Mouse (Mus musculus) urinary bladder, adult 2 months (tissue): ENCODE results near the gene Onecut1. TPM values are rescaled to one million over a fixed set of nuclear protein-coding genes. Genes with fewer than 3 reads are reported as not detected.

Experiments used
- DNase-seq: peaks from one replicate; pipeline ENCODE4 v3.0.0; 2022; ENCODE audit warnings: low spot score
- polyA plus RNA-seq: library from polyadenylated mRNA; depleted of rRNA; stranded (reverse); fragments of >200 nt; gene quantifications from 2 replicates; pipeline ENCODE4 v1.2.3, GENCODE M21; 2012

The Onecut1 gene
- polyA plus RNA-seq, 1 experiment, result not detected

DNA sequence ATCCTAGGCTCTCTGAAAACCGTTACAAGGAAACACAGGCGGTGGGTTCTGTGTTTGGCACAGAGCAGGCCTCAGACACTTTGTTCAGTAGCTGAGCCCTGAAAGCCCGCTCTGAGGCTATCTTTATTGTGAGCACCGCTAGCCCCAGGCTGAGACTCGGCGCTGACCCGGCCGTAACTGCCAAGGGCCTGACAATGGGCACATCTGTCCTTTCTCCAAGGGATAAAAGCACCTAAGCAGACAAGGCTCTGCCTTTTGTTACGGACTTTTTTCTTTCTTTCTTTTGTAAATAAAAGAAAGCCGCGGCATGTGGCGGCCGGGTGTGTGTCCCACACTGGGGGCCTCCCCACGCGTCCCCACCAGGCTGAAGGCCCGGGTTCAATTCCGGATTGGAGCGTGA lies 1.3 kb upstream of the Onecut1 start:
- DNase-seq, result no peak

- no peak for DNase-seq
Measured at GRCm38 (mm10) chr9:74862096-74862780, 517 bp downstream of the Onecut1 start.

- no peak for DNase-seq
Measured at GRCm38 (mm10) chr9:74862783-74863654, 1.3 kb downstream of the Onecut1 start.

DNA sequence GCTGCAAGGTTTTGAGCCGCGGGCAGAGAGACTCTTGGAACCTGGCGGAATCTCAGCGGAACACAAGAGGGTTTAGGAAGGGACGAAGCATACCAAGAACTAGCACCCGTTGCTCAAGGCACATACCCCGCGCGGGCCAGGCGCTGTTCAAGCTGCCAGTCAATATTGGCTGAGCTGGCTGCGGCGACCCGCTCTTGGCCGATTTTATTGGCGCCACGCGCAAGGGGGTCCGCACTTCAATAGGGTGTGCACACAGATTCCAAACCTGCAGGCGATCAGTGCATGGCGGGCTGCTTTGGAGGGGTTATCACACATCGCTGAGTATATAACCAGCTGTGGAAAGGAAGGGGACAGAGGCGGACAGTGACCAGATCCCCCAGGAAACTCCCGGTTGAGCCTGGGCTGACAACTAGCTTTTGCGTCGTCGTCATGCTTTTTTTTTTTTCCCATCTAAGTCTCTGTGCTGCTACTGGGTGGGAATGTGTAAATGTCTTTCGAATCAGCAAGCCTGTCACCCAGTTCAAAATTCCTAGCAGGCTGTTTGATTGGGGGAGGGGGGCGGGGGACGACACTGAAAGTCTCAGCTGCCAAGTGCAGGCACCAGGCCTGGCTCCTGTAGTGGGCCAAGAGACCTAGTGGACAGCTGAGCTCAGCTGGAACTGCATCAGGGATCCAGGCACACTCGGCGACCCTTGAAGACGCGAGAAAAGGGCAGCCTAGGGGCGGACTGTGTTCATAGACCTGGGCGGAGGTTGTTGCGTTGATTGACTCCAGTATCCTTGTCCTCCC lies 2.1 kb downstream of the Onecut1 start:
- DNase-seq, result no peak

DNA sequence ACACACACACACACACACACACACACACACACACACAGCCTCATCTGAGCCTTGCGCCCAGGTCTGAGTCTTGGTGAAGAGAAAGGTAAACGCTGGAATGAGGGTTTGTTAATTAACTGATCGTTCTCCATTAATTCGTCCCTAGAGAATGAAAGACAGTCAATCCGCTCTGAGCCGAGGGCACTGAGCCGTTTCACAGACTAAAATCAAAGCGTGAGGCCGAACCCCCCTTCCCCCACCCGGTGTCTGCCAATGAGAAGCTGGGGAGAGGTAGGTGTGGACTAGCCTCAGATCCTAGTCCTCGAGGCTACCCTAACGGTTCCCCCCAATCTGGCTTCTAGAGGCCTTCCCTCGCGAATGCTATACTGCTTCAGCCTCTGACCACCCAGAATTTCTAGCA lies 2.8 kb downstream of the Onecut1 start:
- DNase-seq, result no peak

GRCm38 (mm10) chr9:74866596-74867313 lies 5.0 kb downstream of the Onecut1 start:
- no peak for DNase-seq

DNA sequence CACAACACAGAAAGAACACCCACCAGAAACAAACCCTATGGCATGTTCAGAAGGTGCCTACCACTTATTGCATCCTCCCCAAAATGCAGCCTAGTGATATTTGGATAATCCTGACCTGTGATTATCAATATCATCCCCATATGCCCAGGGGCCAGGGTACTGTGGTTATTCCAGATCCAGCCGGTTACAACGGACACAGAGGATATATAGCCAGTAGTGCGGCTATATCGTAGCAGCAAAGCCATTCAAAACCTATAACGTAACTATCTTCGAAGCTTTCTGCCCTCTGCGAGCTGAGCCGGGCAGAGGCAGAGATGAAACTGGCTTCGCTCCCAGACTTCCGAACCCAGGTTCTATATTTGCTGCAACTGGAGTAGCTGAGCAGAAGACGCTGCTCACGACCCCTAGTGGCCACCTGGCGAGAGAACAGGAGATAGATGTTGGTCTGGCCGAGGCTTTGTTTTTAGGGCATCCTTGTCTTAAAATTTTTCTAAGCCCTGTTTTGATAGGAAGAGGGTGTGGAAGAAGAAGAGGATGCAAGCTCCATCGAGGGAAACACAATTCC lies 6.0 kb downstream of the Onecut1 start:
- no peak for DNase-seq

GRCm38 (mm10) chr9:74868336-74868950 lies 6.7 kb downstream of the Onecut1 start:
- no peak for DNase-seq

DNA sequence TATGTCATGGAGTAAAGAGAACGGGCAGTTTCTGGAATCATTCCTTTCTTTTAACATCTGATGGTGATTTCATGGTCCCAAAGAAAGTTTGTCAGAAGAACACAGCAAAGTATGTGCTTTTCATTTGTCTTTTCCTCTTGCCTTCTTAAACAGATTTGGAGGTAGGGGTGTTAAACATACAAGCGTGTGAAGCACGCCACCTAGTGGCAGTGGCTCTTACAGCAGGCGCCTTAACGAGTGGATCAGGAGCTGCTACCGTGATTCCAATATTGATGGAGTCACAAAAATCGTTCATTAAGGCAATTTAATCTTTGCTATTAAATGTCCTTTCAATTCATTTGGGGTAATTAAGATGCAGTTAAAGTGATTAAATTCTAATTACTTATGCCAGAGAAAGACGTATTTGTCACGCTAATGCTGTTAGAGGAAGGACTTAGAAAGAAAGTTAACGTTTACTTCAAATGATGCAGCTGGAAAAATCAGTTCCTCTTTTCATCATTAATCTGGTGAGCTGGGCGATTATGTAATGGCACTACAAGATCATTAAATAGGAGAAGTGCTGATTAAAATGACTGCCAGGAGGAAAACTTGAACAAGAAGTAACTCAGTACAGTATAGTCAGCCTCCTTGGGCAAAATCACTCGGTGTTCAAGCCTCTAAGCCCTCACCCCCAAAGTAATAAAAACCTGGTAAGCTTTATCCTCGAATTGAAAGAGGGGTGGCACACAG lies 9.4 kb downstream of the Onecut1 start:
- DNase-seq, result no peak

GRCm38 (mm10) chr9:74876328-74876727 lies 14.6 kb downstream of the Onecut1 start:
- DNase-seq, result no peak

DNA sequence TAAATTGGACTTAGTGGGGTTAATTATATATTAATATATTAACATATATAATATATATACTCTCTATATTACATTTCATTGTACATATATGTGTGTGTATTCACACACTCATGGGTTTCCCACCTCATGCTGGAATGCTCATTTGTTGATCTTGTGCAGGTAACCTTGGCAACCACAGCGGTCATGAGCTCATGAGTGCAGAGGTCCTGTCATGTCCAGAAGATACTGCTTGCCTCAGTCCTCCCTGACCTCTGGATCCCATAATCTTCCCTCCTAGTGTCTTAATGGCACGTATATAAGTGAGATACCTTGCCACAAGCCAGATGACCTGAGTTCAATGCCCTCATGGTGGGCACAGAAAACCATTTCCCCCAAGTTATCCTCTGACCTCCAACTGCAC lies 16.0 kb downstream of the Onecut1 start:
- DNase-seq, result no peak

- DNase-seq, result no peak
Measured at GRCm38 (mm10) chr9:74887866-74888265, 26.1 kb downstream of the Onecut1 start.

- no peak for DNase-seq
Measured at GRCm38 (mm10) chr9:74896742-74897141, 35.0 kb downstream of the Onecut1 start.

DNA sequence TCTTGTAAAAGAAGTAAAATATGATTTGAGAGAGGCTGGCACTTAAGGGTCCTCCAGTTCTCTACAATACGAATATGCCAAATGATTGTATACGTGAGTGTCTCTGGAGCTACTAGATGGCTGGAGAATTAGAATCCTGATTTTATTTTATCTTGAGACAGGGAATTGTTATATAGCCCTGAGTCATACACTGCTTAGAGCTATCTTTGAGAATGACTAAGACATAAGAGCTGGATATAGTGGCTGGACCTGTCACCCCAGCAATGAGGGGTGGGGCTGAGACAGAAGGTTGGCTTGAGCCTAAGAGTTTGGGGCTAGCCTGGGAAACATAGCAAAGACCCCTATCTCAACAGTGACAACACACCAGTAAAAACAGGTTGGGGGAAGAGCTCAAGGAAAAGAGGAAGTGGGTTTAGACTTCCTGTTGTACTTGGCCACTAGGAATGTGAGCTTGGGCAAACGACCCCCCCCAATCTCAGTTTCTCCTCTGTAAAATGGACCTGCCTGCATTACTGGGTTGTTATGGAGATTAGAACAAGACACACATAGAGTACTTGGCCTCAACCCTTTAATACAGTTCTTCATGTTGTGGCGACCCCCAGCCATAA lies 35.8 kb downstream of the Onecut1 start:
- DNase-seq, result no peak

DNA sequence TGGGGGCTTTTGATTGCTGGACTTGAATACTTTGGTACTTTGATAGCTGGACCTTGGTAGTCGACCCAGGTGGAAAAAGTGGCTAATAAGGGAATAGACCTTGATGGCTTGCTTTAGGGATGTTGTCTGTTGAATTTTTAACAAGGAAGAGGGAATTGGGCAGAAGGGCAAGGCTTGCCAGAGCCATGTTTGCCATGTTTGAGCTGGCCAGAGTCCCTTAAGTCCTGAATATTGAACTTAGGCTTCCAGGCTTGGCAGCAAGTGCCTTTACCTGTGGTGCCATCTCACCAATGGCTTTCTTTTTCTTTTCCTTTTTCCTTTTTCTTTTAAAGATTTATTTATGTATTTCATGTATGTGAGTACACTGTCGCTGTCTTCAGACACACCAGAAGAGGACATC lies 38.4 kb downstream of the Onecut1 start:
- DNase-seq, result no peak

DNA sequence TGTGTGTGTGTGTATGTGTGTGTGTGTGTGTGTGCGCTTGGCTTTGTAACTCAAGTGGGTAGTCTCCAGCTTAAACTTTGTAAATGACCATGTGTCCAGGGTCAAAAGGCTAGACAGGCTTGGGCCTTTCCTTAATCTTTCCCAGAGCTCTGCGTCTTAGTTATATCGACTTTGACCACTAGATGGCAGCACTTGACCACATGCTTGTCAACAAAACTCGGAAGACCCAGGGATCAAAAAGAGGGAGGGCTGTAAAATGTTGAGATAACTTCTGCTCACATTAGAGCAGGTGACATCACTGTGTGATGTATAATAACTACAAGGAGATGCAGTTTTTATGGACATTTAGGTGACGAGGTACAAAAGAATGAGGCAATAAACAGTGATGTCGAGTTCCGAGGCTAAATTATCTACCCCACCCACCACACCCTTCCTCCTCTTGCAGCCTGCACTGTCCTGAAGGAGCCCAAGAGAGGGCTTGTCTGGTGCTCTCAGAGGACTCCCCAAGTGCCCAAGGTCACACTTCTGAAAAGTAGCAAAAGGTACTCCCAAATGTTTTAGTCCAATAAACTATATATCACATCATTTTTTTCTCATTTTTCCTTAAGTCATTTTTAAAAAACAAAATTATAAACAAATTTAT lies 43.3 kb downstream of the Onecut1 start:
- no peak for DNase-seq

DNA sequence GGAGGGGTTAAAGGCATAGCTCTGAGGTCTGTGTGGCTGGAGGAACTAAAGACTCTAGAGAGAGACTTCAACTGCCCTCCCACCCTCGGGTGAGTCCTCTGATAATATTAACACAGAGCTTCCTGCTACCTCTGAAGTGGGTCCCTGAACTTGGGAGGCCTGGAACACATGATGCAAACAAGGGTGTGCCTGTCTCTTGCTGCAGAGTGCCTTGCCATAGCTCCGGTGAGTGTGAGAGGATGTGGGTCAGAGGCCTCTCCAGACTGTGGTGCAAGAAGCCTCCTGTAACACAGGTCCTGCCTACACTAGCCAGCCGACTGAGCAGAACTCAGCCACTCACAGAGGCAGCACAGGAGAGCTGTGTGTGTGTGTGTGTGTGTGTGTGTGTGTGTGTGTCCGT lies 45.2 kb downstream of the Onecut1 start:
- no peak for DNase-seq

- DNase-seq, result no peak
Measured at GRCm38 (mm10) chr9:74909245-74909644, 47.5 kb downstream of the Onecut1 start.

DNA sequence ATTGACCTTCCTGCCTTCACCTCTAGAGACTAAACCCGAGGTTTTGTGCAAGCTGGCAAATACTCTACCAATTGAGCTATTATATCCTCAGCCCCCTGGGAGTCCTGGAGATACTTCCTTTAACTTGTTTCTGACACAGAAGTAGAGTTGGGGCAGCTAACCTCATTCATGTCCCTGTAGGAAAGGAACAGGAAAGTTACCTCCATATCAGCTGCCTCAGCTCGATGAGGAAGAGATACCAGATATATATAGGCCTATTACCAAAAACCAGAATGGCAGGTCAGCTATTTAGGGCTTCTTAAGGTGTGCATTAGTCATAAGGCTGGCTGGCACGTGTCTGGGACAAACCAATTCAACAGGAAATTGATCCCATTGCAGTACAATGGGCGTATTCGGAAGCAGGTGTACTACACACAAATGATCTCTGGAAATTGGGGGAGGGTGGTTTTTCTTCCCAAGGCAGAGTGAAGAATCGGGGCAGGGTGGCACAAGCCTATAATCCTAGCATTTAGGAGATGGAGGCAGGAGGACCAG lies 48.6 kb downstream of the Onecut1 start:
- no peak for DNase-seq
